Mouse (Mus musculus): ENCODE data around the gene Pipox.

Pipox gene

DNA sequence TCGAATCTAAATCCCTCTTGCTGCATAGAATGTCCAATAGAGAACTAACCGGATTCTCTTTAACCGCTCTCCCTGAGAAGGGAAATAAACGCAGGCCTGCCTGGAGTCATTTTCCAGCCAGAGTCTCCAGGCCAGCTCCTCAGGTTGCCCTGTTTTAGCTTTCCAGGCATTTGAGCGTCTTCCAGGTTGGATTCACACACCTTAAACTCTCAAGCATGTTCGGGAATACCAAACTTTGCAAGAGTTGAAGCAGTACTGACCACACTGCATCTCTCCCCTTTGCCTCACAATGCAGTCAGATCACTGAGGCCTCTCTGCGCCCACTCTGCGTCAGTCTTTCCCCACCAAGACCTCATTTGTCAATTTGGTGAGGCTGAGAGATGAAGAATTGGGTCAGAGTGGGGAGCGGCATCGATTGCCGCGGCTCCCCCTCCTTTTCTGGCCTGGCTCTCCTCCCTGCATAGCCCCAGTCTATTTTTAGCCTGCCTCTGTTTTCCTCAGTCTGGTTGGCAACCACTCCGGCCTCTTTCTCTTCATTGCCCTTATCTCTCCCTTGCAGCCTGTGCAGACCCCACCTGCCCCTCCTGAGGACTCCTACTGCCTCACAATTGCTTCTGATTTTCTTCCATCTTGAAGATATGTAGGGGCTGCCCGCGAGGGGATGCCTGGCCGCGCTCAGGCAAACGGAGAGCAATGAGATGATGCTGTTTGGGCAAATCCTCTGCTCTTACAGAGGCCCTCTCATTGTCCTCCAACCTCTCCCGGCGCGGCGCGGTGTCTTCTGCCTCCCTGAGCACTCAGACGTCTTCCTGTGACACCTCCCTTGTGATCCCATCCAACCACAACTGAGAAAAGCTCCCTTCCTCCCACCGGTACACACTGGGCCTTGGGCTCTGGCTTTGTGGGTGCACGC lies 17.8 kb downstream of the Pipox start:
- peak; percentile 30 for DNase-seq (ENCODE audit: low read depth, low spot score)

DNA sequence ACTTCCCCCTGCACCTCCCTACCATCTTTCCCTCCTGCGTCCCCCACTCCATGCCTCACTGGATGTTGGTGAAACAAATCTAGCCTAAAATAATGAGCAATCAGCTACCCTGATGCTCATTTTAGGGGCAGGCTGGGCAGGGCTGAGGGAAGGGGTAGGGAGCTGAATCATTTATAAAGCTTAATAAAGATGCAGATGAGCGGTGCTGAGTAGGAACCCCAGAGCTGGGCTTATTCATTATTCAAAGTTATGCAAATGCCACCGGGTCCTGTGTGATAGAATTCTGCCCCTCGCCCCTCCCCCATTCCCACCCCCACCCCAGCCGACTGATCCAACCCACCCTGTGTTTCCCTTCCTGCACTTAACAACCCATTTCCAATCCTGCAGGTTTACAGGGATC lies 18.6 kb downstream of the Pipox start:
- peak; percentile 32 for DNase-seq (ENCODE audit: low read depth, low spot score)

DNA sequence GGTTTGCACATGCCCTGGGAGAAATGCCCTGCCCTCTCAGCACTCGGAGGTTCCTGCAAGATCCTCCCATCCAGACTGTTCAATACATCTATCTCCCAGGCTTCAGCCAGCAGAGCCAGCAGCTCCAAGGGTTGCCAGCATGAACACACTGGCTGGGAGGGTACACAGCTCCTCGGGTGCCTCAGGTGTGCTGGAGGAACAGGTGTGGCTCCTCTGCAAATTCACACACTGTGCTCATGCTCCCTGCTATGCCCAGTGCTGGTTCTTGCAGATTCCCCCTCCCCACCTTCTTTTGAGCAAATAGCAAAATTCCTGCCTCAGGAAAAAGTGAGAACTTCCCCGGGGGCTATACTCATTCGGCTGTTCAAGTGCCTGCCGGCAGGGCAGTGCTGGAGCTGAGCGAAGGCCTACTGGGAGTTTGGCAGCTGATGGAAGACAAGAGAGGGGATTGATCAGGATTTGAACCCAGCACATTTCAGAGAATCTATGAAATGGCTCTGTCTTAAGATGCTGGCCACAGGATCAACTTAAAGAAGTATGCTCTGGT lies 19.1 kb downstream of the Pipox start:
- peak; percentile 63 for DNase-seq (ENCODE audit: low read depth, low spot score)

DNA sequence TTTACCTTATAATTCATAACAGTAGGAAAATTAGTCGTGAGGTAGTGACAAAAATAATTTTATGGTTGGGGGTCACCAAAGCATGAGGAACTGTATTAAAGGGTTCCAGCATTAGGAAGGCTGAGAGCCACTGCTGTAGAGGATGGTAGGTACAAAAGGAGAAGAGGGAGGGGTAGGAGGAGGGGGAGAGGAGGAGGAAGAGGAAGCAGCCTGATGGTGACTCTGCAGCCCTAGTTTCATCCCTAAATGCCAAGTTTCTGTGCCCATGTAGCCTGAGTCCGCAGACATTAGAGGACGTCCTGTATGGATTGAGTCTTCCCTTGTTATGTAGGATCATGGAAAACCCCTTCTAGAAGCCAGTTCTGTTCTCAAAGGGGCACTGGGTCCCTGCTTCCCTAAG lies 20.8 kb downstream of the Pipox start:
- DNase-seq (ENCODE audit: low read depth, low spot score), result no peak

DNA sequence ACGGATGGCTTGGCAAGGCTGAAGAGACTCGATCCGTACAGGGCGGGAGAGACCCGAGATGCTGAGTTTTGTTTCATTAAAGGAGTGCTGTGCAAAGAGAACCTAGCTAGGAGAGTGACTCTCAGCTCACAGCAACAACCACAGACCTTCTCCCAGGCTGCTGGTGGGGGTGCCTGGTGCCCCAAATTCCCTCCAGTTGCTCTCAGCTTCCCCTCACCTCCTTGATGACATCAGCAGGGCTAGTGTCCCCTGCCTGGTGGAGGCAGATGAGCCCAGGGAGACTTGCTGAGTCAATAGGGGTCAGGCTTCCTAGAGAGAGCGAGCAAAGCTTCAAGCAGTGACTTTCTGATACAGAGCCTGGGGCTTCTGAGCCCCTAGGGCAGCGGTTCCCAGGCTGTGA lies 21.2 kb downstream of the Pipox start:
- no peak for DNase-seq (ENCODE audit: low read depth, low spot score)

DNA sequence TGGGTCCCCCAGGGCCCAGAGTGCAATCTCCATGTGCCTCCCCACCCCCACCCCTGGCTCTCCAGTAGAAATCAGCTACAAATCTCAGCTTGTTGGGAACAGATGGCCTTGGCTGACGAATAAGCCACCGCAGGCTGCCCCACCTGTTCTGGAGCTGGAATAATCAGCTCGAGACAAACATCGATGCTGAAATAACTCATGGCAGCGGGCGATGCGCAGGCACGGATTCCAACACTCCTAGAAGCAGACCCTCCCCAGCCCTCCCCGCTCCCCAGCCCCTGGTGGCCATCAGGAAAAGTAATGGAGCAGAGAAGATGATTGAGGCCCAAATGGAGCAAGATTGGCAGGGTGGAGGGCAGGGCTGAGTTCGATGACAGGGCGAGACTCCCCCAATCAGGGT lies 21.7 kb downstream of the Pipox start:
- DNase-seq (ENCODE audit: low read depth, low spot score), result peak; percentile 70

DNA sequence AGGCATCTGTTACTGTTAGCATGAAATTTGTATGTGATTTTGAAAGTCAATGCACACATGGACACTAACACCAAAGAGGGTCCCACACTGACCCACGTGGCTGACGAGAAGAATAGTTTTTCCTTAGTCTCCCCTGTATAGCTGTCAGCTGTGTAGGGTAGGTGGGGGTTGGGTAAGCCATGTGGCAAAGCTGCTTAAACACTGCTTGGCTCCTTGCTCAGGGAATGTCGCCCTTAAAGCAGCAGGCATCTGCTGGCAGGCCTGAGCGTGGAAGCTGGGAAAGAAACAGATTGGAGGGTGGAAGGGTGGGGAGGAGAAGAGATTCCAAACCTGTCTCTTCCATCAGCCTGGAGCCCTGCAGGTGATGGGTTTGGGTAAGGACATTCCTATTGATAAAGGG lies 22.5 kb downstream of the Pipox start:
- no peak for DNase-seq (ENCODE audit: low read depth, low spot score)

DNA sequence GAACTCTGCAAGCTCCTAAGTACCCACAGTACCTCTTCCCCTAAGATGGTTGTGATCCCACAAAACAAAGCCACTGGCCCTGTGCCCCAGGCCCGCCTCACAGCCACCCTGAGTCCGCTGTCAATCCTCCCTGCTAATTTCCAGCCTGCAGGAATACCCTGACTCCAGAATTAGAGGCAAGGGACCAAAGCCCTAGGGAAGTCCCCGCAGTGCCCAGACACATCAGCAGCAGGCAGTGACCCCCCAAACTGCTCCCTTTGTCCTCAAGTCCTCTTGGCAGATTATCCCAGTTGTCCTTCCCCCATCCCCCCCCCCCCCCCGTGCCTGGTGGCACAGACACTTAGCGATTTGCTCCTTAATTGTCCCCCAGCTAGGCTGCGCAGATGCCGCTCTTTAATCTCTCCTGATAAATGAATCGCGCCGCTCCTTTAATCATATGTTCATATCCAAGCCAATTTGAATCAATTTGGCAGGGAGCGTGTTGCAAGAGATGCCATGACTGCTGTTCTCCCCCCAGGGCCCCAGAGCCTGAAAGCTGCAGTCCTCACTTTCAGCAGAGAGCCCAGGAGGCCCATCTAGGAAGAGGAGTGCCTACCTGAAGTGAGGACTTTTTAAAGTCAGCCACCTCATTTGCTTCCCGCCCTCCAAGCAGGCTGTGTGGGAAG lies 26.3 kb downstream of the Pipox start:
- no peak for DNase-seq (ENCODE audit: low read depth, low spot score)

DNA sequence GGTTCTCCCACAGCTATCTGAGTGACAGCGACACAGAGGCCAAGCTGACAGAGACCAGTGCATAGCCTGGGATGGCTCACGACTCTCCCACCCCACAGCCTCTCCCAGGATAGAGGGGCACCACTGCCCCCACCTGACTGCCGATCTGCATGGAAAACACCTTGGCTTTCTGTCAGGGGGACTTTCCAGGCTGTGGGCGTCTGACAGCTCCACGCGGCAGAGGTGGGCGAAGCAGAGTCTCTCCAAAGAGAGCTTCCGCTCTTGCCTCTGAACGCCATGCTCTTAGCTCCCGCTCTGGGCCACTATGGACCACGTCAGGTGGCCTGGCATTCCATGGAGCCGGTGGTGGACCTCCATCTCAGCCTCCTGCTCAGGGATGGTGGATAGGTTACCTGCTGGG lies 29.1 kb downstream of the Pipox start:
- DNase-seq (ENCODE audit: low read depth, low spot score), result no peak

DNA sequence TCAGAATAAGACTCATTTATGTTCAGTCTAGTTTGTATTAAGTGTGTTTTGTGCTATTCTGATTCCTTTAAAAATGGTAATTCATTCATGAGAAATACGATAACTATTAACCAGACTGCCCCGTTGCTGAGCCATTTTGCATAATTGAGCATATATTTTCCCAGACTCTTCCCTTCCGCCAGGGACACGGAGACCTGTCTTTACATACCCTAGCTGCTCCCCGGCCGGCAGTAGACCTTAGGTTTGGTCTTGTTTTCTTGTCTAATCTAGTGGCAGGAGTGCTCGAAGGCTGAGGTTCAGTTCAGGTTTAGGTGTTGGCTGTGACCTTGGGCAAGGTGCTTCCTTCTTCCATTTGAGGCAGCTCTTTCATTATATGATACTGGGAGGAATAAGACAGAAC lies 31.0 kb downstream of the Pipox start:
- no peak for DNase-seq (ENCODE audit: low read depth, low spot score)

DNA sequence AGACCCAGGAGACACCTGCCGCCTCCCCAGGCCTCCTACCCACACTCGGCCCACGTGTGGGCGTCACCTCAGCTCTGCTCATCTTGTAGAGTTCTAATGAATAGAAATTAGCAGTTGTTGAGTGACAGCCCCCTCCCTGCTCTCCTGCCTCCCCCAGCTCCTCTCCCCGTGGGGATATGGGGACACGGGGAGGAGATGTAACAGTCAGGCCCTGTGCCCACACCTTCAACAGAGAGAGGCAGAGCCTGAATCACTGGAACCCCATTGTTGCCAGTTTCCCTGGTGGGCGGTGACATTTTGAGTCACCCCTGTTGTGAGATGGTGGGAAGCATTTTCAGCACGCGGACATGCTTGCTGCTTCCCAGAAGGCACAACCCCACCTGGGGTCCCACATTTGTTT lies 32.9 kb downstream of the Pipox start:
- DNase-seq (ENCODE audit: low read depth, low spot score), result peak; percentile 48

DNA sequence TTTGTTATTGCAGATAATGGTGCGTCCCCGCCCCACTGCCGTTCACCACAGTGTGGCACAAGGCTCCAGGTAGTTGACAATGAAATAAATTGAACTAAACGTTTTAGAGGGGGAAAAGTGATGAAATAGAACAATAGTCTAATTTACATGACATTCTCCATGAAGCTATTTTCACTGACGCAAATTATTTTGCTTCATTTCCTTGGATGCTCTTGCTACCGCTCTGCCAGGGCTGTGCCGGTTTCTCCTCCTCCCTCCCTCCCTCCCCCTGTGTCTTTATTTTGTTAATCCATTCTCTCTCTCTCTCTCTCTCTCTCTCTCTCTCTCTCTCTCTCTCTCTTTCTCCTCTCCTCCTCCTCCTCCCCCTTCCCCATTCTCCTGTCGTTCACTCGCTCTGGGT lies 35.3 kb downstream of the Pipox start:
- DNase-seq (ENCODE audit: low read depth, low spot score), result no peak

DNA sequence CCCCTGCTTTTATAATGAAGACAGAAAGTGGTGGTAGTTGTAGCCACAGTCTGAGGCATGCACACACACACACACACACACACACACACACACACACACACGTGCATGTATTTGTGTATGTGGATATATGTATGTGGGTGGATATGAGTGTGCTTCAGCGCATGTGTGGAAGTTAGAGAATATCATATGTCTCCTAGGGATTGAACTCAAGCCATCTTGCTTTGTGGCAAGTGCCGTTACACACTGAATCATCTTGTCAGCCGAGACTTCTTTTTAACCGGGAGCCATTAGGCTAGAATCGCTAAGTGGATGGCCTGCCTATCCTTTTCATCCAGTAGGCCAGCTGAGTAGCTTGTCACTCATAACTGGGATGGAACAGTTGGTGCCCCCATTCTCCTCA lies 36.8 kb downstream of the Pipox start:
- DNase-seq (ENCODE audit: low read depth, low spot score), result no peak

DNA sequence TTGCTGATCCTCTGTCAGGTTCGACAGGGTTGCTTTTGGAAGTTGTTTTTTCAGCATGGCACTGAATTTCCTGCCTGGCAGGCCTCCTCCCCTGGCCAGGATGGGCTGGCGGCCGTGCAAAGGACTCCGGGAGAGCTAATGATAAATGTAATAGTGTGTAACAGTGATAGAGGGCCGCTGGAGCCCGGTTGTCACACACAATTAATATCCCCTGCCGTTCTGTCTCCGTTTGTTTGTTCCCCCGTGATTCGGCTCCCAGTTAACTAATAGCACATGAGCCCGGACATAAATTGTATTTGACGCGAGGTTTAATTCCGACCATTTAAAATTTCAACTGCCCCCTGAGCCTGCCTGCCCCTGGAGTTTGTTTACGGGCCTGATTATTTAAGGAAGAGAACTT lies 38.5 kb downstream of the Pipox start:
- no peak for DNase-seq (ENCODE audit: low read depth, low spot score)

DNA sequence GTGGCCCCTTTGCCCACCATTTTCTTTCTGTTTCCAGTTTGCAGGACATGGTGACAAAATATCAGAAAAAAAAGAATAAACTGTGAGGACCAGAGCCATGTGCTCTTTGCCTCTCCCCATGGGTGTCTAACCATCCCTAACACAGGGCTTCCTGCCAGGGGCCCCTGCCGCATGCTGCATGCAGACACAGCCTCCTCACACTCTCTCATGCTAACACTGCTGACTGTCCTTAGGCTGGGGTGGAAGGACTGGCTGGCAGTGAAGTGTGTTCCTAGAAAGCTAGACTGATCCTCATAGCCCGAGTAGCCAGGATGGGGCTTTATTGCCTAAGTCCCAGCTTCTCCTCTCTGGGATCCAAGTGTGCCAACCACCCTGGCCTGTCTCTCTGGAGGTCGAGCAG lies 39.3 kb downstream of the Pipox start:
- no peak for DNase-seq (ENCODE audit: low read depth, low spot score)

DNA sequence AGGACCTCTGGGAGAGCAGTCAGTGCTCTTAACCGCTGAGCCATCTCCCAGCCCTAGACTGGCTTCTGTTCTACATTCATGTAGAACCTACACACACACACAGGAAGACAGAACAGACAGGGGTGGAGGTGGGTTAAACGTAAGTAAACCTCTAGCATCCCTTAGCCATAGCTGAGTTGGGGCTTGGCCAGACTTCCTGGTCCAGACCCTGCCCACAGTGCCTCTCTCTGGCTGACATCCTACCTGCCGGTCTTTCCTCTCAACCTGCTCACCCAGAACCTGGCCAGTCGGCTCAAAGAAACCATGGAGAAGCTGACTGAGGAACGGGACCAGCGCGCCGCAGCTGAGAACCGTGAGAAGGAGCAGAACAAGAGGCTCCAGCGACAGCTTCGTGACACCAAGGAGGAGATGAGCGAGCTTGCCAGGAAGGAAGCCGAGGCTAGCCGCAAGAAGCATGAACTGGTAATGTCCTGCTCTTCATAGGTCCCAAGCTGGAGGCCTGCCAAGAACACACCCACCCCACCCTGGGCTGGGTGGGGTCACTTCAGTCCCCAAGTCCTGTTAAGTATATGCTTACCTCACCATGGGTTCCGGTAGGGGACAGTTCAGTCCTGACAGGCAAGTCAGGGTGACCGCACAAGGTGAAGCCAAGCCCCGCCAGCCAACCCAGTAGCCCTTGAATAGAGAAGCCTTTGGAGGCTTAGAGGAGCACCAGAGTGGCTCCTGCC lies 40.8 kb downstream of the Pipox start:
- no peak for DNase-seq (ENCODE audit: low read depth, low spot score)

DNA sequence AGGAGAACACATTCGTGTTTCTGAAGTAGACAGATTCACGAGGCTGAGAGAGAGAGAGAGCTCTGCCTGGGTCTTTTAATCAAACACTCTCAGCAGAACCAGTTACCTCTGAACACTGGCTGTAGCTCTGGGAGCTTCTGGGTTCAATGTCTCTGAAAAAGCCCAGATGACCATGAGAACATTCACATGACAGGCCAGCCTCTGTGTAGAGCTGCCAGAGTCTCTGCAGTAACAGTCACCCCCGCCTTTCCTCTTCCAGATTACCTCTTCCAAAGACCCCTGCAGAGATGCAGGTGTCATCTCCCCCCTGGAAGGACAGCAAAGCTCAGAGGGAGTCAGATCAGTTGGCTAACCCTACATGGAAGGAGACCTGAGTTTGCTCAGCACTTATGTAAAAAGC lies 41.7 kb downstream of the Pipox start:
- no peak for DNase-seq (ENCODE audit: low read depth, low spot score)

DNA sequence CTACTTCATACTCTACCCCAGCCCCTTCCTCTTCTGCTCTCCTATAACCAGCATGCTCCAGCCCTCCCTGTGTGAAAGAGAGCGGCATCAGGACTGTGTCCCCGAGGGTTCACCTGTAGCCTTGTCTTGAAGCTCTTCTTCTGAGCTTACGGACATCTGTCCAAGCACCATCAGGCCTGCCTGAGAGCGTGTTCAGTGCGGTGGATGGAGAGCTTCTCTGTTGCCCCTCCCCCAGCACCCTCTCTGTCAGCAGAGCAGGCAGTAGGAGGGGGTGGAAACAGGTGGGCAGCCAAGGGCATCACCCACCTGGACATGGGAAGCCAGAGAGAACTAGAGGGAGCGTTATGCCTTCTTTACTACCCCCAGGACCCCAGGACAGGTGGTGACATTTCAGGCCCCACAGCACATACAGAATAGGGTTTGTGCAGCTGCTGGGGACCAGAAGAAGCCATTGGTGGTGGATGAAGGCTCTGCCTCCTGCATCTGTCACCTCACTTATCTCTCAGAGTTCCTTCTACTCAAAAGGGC lies 42.3 kb downstream of the Pipox start:
- no peak for DNase-seq (ENCODE audit: low read depth, low spot score)

DNA sequence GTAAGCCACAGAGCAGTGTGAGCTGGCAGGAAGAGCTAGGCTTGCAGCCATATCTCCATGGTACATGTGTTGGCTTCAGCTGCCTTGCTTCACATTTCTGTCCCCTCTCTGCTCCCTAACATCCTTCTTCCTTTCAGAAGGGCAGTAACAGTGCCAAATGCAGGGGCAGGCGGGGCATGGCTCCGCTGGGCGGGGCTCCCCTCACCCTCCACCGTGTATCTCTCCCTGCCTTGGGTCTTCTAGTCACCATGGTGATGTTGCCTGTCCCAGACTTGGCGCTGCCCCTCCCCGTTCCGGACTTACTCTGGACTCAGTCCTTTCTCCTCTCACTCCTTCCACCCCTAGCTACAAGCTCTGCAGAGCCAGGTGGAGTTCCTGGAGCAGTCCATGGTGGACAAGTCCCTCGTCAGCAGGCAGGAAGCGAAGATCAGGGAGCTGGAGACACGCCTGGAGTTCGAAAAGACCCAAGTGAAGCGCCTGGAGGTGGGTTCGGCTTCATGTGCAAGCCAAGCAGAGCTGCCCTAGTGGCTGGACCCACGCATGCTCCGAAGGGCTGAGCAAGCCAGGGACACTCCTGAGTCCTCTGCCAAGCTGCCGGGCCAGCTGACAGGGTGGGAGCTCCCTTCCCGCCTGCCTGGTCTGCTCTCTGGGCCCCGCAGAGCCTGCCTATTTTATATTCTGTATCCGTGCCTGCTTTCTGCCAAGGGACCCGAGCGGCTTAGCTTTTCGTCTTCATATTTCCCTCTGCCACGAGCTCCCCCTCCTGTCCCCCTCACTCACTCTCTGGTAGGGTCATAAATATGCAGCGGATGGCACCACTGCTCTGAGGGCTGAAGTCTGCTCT lies 43.3 kb downstream of the Pipox start:
- DNase-seq (ENCODE audit: low read depth, low spot score), result peak; percentile 67

DNA sequence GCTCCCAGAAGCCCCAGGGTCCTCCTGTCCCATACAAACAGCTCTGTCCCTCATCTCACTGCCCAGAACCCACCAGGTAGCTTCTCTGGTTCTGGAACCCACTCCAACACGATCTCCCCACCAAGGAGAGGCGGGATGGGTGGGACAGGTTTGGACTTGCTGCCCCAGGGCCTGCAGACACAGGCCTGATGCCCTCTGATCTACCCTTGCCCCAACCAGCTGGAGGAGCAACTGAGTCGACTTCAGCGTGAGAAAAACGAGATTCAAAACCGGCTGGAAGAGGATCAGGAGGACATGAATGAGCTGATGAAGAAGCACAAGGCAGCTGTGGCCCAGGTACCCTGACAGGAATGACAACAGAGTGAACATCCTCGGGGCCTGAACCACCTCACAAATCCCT lies 44.7 kb downstream of the Pipox start:
- peak; percentile 27 for DNase-seq (ENCODE audit: low read depth, low spot score)

DNA sequence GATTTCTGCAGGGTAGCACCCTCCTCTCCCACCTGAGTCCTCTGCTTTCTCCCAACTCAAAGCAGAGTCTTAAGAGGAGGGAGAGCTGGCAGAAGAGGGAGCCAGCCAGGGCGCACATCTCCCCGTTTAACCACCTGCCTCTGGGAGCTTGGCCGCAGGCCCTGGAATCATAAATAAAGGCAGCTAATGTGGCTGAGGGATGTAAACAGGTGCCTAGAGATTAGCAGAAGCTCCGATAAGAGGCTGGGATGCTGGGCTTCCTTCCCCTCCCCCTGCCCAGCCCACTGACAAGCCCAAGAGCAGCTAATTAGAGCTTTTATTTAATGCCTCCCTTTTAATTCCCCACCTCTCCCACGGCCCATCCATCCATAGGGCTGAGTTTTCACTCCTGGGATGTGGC lies 45.8 kb downstream of the Pipox start:
- DNase-seq (ENCODE audit: low read depth, low spot score), result no peak
